Comparison of ENCODE assay signal across 18 mouse cellular contexts in the genomic region with DNA sequence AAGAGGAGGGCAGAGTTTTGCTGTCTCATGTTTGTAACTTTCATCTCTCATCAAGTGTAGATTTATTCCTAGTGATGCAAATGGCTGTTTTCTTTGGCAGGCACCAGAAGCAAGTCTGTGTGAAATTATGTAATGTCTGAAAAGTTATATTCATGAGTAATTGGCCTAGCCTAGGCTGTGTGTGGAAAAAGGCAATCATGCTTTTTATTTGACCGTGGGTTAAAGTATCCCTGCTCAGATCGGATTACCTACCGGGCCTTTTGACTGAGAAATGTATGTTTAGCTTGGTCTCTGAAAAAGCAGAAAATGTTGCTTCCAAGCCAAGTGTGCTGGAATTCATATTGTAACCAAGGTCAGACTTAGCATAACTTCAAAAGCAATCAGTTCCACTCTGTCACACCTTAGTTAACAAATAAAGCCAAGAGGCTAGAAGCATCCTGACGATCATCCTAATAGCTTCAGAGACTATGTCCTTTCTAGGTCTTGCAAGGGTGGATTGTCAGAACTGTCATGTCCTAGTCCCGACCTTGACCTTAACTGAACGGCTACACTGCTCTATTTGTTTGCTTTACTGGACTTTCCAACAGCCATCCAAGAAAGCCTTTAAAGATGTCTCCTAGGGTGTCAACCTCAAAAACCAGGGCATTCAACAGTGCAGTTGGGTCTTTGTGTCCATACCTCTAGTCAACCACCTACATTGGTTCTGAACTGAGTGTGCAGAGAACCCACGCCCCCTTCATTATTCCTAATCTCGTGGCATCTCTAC.
DNase-seq lines count a peak whose midpoint lies in the region; ATAC-seq and TF ChIP-seq lines count a peak whose summit lies in the region.
"Had no signal": no experiment of that assay in that cellular context is flagged by ENCODE, and none has a peak within 500 bp of the region (broad histone marks: within the 10 kb centered on the region; RNA-seq: fewer than 3 reads in every experiment).

No protein-coding gene starts in this region.

- H3K27me3 ChIP-seq in kidney, postnatal 0 days (ENCODE audit: insufficient read depth, low read length), result no peaks in the 10 kb centered on the region
- H3K27me3 ChIP-seq: liver, embryonic 15.5 days had no signal

- no peak for TF ChIP-seq CTCF in kidney, postnatal 0 days (IDR thresholded peaks at IDR 0.05; ENCODE audit: low read depth)
- TF ChIP-seq CTCF in embryonic fibroblast, embryonic 13.5 days (IDR thresholded peaks at IDR 0.05; ENCODE audit: borderline replicate concordance, insufficient read depth, low read length), result no peak

- H3K9me3 ChIP-seq in kidney, postnatal 0 days (replicated peaks; ENCODE audit: low read length), result no peaks in the 10 kb centered on the region
- H3K9me3 ChIP-seq: liver, embryonic 15.5 days had no signal

- H3K27ac ChIP-seq in kidney, postnatal 0 days, result peak overlapping the region; percentile 36
- peak overlapping the region; percentile 94 for H3K27ac ChIP-seq in embryonic fibroblast, embryonic 13.5 days (ENCODE audit: insufficient read depth, low read length)
- H3K27ac ChIP-seq: heart, adult 2 months; liver, embryonic 15.5 days had no signal

- no peak for TF ChIP-seq POLR2A in embryonic fibroblast, embryonic 13.5 days (IDR thresholded peaks at IDR 0.05; ENCODE audit: low read depth, low read length)

- H3K9ac ChIP-seq in kidney, postnatal 0 days (ENCODE audit: low read depth, low read length), result no peak overlapping the region
- H3K9ac ChIP-seq: liver, embryonic 15.5 days had no signal

- H3K4me1 ChIP-seq in kidney, postnatal 0 days (replicated peaks; ENCODE audit: insufficient read depth, low read length), result no peaks in the 10 kb centered on the region
- peaks cover 4% of the 10 kb centered on the region for H3K4me1 ChIP-seq in embryonic fibroblast, embryonic 13.5 days (ENCODE audit: control insufficient read depth, insufficient read depth, low read length)

- no peak overlapping the region for H3K4me3 ChIP-seq in kidney, postnatal 0 days (replicated peaks; ENCODE audit: low read depth, low read length)
- H3K4me3 ChIP-seq in embryonic fibroblast, embryonic 13.5 days (ENCODE audit: insufficient read depth, low read length), result no peak overlapping the region
- H3K4me3 ChIP-seq: heart, adult 2 months; liver, embryonic 15.5 days had no signal

- H3K4me2 ChIP-seq in kidney, postnatal 0 days (ENCODE audit: low read length), result no peak overlapping the region
- H3K4me2 ChIP-seq: liver, embryonic 15.5 days; midbrain, embryonic 11.5 days had no signal

- no peak for ATAC-seq in kidney, postnatal 0 days (replicated peaks; ENCODE audit: low FRiP score, low read depth)
- ATAC-seq: inflammation-experienced regulatory T-cells, adult 6 months had no signal

- H3K36me3 ChIP-seq in kidney, postnatal 0 days (ENCODE audit: insufficient read depth, low read length), result no peaks in the 10 kb centered on the region
- H3K36me3 ChIP-seq: liver, embryonic 15.5 days had no signal

- DNase-seq in adrenal gland, postnatal 14 days, result peak; percentile 20
- DNase-seq in adrenal gland, adult 18-20 months (ENCODE audit: low spot score in 2 of 2), result no peak
- DNase-seq in kidney, postnatal 0 days (ENCODE audit: low spot score), result peak; percentile 55
- no peak for DNase-seq in kidney, postnatal 4 days
- DNase-seq in NIH3T3 (ENCODE audit: low read depth), result peak; percentile 75
- no peak for DNase-seq in embryo, embryonic 10 days (ENCODE audit: low spot score)
- DNase-seq in ovary, adult 18-20 months (ENCODE audit: low spot score), result no peak
- DNase-seq: adrenal gland, adult 8-10 months; B cell, adult 2 months; heart, adult 2 months; heart, postnatal 4 days; lung, postnatal 36 days; right cerebral cortex, postnatal 4 days; thymus, adult 18-20 months had no signal

- 54% methylated on average over 8 of the region's 8 CpGs for WGBS in kidney, postnatal 0 days

Comparison
In these comparisons a context has a peak if more than half of its experiments do, and no peak if none do; other contexts are left out.
1. DNase-seq: peak in adrenal gland, postnatal 14 days (single experiment), kidney, postnatal 0 days (single experiment) and NIH3T3 (single experiment); none in adrenal gland, adult 18-20 months (0 of 2), kidney, postnatal 4 days (0 of 2), embryo, embryonic 10 days (single experiment) and ovary, adult 18-20 months (single experiment).